Mouse (Mus musculus) kidney, adult 11 months (tissue): ENCODE data around the gene Slc25a18.
A peak's percentile ranks its signal among the peaks of the same experiment; 100 is the strongest.

Experiments used
- DNase-seq: peaks from one replicate; pipeline ENCODE4 v3.0.0; 2022

Gene Slc25a18

DNA sequence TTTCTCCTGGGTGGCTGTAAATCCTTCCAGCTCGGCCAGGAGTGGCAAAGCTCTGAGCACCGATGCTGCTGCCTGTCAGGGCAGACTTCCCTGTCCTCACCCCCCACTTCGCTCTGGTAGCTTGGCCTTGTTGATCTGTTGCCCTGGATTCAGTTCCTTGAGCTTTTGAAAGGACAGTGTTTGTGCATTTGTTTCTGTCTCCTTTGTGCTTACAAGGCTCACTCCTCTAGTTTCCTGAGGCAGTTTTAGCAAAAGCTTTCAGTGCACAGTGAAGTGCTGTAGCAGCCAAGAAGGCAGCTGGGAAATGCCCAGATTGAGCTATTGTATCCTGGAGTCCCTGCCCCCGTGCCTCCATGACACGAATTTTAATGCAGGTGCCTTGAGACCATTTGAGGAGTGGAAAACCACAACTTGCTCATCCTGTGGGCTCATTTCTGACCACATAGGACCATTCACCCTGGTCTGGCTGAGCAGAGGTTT, at the start of gene Slc25a18:
Gene Slc25a18, plus strand, starts transcription at position 430 of the 480 bp plus-strand sequence.
- no peak for DNase-seq

DNA sequence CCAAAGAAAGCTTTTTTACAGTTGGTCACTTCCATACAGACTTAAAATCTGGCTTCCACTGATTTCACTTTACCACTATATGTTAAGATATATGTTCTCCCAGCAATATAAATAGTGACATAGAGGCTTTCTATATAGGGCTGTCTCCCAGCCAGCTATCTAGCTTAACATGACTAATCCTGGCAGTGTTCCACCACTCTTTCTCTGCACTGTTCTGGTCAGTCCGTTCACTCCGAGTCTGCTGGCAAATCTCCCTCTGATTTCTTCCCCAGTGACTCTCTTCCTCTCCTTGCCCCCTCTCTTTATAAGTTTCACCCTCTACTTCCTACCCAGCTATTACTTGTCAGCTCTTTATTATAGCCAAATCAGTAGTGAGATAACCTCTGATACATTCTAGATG, 47.4 kb upstream of the Slc25a18 start:
- no peak for DNase-seq

DNA sequence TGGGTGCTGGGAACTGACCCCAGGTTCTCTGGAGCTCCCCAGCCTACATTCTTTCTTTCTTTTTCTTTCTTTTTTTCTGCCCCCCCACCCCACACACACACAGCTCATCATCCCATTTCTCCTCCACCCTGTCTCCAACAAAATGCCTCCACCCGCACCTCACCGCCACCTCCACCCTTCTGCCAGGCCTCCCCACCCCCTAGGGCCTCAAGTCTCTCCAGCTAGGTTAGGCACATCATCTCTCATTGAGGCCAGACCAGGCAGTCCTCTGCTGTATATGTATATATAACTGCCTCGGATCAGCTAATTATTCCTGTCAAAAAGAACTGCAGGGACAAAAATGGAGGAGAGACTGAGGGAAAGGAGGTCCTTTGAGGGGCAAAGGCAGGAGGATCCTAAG, 37.4 kb upstream of the Slc25a18 start:
- no peak for DNase-seq

DNA sequence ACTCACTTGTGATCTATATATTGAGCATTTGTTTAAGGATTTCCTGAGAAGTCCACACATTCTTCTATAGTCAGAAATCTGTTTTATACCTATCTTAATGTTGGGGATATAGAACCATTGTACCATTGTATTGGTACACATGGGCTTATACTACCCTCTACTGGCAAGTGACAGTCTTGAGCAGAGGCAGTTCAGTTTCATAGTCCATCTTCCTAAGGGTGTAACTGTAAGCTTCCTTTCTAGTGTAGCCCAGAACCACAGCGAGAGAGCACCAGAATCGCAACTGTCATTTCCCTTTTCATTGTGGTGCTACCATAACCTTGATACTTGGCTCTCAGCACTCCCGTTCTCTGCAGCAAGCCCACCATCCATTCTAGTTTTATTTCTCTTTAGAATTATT, 36.8 kb upstream of the Slc25a18 start:
- DNase-seq, result peak; percentile 15

- no peak for DNase-seq
Observed at GRCm38 (mm10) chr6:120743130-120743529, 30.2 kb upstream of the Slc25a18 start.

DNA sequence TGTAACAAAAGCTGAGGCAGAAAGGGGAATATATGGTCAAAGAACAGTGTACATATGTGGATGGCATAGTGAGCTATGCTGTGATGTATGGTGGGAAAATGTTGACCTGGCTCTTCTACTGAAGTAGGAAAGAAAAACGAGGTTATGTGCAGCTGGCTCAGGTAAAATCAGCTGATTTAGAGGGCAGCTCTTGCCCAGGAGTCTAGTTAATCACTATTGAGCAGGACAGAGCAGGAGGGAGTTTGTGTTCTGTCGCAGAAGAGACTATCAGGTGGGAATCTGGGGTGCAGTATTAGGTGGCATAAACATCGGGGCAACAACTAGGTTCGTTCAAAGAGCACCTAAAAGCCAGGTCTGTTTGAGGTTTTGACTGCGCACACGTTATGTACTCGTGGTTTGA, 29.1 kb upstream of the Slc25a18 start:
- peak; percentile 34 for DNase-seq

DNA sequence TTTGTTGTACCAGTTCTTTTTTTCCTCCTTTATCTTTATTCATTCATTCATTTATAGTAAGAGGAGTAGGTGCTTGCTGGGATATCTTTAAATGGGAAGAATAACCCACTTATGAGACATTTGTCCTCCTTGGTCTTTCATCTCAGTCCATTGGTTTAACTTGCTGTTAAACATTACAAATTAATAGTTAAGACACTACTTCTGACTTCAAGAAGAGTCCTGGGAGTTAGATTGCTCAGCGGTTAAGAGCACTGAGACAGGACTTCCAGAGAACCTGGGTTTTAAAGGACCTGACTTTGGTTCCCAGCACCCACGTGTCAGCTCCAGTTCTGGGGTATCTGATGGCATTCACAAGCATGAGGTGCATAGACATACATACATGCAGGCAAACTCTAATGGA, 27.0 kb upstream of the Slc25a18 start:
- DNase-seq, result peak; percentile 7

GRCm38 (mm10) chr6:120761151-120761550, 12.2 kb upstream of the Slc25a18 start:
- DNase-seq, result no peak

GRCm38 (mm10) chr6:120769972-120770371, 3.4 kb upstream of the Slc25a18 start:
- DNase-seq, result no peak

- no peak for DNase-seq
Observed at GRCm38 (mm10) chr6:120771366-120771765, 2.0 kb upstream of the Slc25a18 start.

GRCm38 (mm10) chr6:120772025-120772424, 1.4 kb upstream of the Slc25a18 start:
- no peak for DNase-seq

DNA sequence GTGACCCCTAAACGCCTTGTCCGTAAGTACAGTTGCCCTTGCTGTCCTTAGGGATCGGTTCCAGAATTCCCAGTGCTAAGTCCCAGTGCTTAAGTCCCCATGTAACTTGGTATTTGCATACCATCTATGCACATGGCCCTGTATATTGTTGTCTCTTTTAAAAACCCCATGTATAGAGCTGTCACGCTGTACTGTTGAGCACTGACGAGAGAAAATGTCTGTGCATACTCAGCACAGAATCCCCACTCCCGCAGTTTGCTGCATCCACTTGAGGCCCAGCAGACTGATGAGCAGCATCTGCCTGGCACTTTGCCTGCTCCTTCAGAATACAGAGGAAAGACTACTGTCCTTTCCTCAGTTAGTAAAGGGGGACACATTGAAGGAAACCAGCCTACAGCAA, 385 bp downstream of the Slc25a18 start:
- DNase-seq, result no peak

GRCm38 (mm10) chr6:120776286-120776685, 2.9 kb downstream of the Slc25a18 start:
- no peak for DNase-seq

GRCm38 (mm10) chr6:120777533-120777932, 4.2 kb downstream of the Slc25a18 start:
- no peak for DNase-seq

DNA sequence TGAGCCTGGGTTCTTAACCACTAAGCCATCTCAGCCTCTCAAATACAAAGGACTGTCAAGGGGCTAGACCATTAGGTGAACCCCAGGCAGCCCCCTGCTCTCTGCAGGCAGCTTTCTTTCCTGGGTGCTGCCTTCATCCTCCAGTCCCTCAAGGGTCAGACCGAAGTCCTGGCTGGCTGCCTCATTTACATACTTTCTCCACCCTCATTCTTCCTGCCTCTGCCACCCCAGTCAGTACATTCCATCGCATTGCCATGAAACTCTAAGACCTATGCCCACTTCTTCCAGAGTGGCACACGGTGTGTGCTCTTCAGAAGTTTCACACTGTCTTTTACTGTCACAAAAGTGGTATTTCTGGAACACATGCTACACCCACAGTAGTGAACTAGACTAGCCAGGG, 4.8 kb downstream of the Slc25a18 start:
- no peak for DNase-seq

- no peak for DNase-seq
Observed at GRCm38 (mm10) chr6:120782948-120783347, 9.6 kb downstream of the Slc25a18 start.

- no peak for DNase-seq
Observed at GRCm38 (mm10) chr6:120784351-120784750, 11.0 kb downstream of the Slc25a18 start.

DNA sequence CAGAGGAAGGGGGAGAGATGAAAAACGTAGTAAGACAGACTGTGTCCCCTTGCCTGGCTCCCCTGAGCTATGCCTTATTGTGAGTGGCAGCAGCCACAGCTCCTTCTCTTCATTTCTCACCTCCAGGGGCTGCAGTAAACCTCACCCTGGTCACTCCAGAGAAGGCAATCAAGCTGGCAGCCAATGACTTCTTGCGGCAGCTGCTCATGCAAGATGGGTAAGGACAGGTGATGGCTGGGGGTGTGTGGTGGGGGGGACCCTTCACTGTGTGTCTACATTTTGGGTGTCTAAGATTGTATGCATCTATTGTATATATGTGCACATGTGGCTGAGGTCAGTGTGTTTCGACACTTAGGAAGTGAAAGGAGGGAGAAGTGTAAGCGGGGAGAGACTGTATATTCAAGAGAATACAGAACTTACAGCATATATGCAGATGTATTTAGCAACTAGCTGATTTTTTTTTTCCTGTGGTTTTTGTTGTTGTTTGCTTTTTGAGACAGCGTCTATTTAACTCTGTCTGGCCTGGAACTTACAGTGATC, 14.8 kb downstream of the Slc25a18 start:
- DNase-seq, result no peak

DNA sequence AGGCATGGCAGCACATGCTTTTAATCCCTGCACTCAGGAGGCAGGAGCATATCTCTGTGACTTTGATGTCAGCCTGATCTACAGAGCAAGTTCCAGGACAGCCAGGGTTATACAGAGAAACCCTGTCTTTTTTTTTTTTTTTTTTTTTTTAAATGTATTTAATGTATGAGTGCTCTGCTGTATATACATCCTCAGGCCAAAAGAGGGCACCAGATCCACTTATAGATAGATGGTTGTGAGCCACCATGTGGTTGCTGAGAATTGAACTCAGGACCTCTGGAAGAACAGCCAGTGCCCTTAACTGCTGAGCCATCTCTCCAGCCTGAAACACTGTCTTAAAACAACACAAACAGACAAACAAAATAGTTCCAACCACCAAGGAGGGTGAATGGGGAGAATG, 15.5 kb downstream of the Slc25a18 start:
- no peak for DNase-seq

DNA sequence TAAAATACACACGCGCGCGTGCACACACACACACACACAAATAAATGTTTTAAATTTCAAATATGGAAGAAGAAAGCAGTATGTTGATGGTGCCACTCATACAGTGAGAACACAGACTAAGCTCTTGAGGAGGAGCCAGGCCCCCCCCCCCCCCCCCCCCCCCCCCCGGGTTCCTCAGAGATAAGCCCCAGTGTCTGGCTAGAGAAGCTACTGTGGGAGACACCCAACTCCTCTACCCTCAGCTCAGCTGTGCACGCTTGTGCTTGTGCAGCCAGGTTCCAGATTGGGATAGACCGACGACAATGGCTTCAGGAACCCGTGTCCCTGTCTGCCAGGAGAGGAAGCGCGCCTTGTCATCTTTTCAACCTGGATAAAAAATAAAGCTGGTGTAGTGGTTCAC, 16.8 kb downstream of the Slc25a18 start:
- DNase-seq, result no peak

DNA sequence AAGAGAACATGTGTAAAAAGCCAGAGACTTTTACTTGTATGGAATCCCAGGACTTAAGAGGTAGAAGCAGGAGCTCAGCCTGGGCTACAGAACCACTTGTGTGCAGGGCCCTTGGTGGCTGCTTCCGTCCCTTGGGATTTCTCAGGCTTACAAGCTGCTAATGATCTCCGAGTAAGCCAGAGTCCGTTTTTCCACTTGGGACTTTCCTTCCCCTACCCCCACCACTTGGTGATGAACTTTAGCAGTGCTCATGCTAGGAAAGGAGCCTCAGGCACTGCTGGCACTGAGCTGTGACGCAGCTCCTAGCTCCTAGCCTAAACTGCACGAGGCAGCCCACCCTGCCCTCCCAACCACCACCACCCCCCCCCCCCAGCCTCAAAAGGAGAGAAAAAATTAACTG, 17.3 kb downstream of the Slc25a18 start:
- DNase-seq, result no peak

- DNase-seq, result no peak
Observed at GRCm38 (mm10) chr6:120792947-120793346, 19.6 kb downstream of the Slc25a18 start.

GRCm38 (mm10) chr6:120795422-120796086, 22.2 kb downstream of the Slc25a18 start:
- DNase-seq, result no peak

DNA sequence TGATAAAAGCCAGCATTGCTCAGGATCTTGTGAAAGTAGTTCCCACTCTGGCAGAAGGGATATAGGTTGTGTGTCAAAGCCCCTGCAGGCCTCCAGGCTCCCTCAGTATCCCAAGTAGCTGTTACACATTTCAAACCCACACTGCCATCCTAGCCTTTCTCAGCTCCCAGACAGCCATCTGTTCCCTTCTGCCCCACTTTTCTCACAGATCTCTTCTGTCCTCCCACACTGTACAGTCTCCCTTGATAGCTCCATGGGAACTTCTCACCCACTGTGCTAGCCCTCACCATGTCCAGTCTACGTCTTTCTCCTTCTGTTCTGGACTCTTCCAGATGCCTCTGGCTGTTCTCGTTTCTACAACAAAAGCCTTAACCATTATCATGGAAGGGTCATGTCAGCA, 22.7 kb downstream of the Slc25a18 start:
- DNase-seq, result no peak

- DNase-seq, result no peak
Observed at GRCm38 (mm10) chr6:120798019-120798418, 24.6 kb downstream of the Slc25a18 start.
